Mouse (Mus musculus) WW6 (cell line): ENCODE measurements around the gene Gadd45a.

ENCODE experiments used
- DNase-seq: peaks from one replicate; pipeline ENCODE4 v3.0.0-alpha.2; 2013; ENCODE audit warnings: low read depth, low spot score

The Gadd45a gene

DNA sequence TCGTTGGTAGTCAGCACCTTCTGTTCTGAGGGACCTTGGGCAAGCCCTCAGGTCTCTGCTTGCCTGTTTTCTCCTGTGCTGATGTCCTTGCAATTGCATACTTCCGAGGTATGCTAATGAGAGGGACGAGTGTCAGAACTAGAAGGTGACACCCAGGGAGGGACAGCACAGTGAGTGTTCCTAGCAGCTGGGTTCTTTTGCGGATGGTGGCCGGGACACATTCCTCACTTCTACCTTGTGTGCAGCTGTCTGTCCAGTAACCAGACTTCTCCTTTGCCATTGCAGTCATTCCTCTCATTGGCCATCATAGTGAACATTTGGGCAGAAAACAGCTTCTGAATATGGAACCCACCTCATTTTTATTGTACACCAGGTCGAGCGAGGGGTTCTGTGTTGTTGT, 51.8 kb downstream of the Gadd45a start:
- DNase-seq = no peak
